Mouse (Mus musculus) natural killer cell, adult 2 months (primary cell): ENCODE data around the gene Atrnl1.

Experiments used
- DNase-seq, 2 experiments: peaks; one replicate each; pipeline ENCODE4 v3.0.0; 2022; ENCODE audit warnings: low spot score in 2 of 2

The Atrnl1 gene

GRCm38 (mm10) chr19:57963874-57964273 is 353.0 kb downstream of the Atrnl1 start:
- no peak for DNase-seq

DNA sequence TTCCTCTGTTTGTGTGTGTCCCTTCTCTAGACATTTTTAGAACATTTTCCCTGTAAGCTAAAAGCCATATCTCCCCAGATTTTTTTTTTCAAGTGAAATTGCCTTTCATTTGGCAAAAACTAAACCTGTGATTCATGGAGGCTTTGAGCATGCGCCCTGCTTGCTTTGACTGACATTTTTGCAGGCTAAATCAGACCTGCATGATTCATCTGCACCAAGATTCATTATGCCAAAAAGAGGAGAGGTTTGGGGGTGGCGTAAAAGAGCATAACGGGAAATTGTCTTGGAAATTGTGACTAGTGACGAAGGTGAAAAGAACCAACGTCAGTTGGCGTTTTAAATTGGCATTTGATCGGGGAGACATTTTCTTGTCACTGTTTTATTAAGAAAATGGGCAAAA is 358.9 kb downstream of the Atrnl1 start:
- no peak for DNase-seq

DNA sequence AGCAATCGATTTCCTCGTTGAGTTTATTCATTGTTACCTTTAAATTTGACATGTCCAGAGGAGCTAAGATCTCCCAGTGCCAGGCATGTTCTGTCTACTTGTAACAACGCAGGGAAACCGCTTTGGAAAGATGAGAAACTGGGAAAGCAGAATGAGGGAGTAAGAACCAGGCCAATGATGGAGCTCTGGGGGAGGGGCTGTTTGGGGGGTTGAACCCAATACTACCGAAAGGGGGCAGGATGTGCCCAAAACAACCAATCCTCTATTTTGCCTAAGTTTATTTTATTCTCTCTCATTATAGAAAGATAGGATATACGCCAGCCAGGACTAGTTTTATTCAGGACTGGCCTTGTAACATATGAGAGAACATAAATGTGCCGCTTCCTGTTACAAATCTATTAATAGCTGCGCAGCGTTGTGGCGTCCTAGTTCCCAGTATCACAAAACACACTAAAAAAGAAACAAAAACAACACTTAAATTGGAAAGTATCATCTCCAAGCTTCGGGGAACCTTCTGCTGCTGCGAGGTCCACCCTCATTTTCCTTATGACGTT is 359.6 kb downstream of the Atrnl1 start:
- DNase-seq = no peak

DNA sequence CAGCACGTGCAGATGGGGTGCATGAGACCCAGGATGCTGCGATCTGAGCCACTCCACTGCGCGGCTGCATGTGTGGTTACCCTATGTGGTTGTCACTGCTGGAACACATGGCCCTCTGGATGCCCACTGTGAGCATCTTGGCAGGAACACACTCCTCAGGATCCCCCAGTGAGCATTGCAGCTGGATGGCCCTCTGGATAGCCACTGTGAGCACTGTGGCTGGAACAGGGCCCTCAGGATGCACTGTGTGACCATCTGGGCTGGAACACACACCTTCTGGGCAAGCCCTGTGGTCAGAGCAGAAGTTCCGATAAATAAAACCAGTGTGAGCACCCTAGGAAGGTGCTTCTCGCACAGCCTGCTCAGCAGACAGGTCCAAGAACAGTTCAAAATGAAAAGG is 364.4 kb downstream of the Atrnl1 start:
- DNase-seq = no peak

- no peak for DNase-seq
These were observed 375.4 kb downstream of the Atrnl1 start for GRCm38 (mm10) chr19:57985918-57986900.

DNA sequence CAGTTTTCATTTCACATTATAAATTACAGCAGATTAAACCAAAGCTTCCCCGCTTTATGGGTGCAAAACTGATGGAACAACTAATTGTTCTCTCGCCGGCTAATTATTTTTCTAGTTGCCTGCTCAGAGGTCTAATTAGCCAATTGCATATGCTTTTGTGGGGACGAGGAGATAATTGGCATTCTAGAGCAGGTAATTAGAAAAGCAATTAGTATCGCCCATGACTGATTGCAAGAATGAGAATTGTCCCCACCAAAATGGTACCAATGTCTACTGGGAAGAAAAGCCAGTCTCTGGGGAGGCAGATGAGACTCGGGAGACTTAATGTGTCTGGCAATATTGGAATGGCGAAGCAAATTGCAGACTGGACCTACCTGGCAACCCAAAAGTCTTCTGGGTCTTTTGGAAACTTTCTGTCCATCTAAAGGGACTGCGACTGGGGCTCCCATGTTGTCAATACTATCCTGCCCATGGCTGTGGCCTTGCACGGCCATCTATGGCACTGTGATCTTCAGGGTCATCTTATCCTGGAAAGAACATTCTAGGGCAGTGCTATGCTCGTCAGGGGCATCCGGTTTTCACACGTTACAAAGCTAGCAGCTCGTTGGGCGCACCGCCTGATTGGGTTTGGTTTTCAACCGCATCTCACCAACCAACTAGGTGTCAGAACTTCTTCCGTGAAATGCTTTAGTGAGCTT is 377.0 kb downstream of the Atrnl1 start:
- DNase-seq = peak; percentile 25 to 47

- DNase-seq = no peak
These were observed 377.8 kb downstream of the Atrnl1 start for GRCm38 (mm10) chr19:57988559-57989093.

GRCm38 (mm10) chr19:57991099-57991760 is 380.4 kb downstream of the Atrnl1 start:
- no peak for DNase-seq

GRCm38 (mm10) chr19:57994174-57994833 is 383.5 kb downstream of the Atrnl1 start:
- peak; percentile 69 to 89 for DNase-seq

- no peak for DNase-seq
These were observed 384.2 kb downstream of the Atrnl1 start for GRCm38 (mm10) chr19:57995015-57995414.

DNA sequence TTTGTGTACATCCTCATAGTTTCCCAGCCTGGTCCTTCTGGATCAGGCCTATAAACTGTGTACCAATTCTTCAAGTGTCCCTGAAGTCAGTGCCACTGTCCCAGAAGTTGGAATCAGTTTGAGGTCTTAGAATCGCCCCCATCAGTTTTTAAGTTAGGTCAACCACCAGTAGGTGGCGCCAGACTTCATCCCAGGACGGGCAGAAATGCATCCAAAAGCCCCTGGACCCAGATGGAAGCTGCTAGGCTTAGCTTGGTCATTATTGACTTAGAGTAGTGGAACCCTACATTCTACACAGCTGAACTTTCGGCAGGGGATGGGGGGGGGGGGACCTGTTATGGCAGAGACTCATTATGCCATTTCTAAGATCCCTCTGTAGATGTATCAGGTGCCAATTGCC is 387.1 kb downstream of the Atrnl1 start:
- peak; percentile 20 for DNase-seq

DNA sequence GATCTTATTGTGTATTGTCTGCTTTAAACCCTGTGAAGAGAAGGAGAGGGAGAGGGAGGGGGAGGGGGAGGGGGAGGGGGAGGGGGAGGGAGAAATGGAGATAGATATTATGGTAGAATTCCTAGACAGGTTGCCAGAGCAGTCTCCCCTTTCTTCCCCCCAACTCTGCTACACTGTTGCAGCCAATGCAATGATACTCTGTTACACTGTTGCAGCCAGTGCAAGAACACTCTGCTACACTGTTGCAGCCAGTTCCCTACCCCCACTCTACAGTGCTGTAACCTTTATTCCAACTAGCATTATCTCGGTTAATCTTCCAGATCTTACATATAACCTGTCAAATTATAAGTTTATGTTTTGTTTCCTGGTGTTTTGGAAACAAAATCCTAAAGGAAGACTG is 400.8 kb downstream of the Atrnl1 start:
- no peak for DNase-seq

DNA sequence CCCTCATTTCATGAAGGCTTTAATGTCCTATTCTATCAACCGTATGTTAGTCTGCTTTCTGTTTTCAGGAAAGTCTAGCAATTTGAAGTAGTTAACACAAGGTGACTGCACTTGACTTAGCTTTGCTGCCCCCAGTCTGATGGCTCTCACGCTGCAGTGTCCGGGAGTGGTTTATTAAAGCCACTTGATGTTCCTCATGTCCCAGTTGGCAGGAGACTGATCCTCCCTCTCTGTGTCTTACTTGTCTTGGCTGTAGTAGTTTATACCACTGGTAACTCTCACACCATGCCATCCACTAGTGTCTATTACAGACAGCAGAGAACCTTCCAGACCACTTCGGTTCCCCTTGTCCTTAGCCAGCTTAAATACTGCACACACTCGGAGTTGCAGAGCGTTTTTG is 404.9 kb downstream of the Atrnl1 start:
- no peak for DNase-seq

GRCm38 (mm10) chr19:58016561-58017453 is 406.0 kb downstream of the Atrnl1 start:
- DNase-seq = no peak

GRCm38 (mm10) chr19:58017468-58017867 is 406.6 kb downstream of the Atrnl1 start:
- DNase-seq = no peak

DNA sequence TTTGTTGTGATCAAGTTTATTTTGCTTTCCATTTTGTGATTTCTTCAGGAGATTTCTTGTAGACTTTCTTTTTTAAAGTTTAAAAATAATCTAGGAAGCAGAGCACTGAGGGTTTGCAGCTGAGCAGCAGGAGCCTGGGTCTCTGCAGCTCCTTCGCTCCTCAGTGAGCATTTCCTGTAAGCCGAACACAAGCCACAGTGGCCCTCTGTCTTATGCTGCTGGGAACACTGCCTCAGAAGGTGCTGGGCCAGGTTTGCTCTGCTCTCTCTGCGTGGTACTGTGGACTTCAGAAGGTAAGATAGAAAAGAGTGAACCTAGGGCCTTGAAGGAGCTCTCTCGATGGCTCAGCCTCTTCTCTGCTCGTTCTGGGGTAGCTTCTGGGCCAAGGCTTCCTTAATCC is 407.9 kb downstream of the Atrnl1 start:
- no peak for DNase-seq

- DNase-seq = no peak
These were observed 410.9 kb downstream of the Atrnl1 start for GRCm38 (mm10) chr19:58021514-58022284.

DNA sequence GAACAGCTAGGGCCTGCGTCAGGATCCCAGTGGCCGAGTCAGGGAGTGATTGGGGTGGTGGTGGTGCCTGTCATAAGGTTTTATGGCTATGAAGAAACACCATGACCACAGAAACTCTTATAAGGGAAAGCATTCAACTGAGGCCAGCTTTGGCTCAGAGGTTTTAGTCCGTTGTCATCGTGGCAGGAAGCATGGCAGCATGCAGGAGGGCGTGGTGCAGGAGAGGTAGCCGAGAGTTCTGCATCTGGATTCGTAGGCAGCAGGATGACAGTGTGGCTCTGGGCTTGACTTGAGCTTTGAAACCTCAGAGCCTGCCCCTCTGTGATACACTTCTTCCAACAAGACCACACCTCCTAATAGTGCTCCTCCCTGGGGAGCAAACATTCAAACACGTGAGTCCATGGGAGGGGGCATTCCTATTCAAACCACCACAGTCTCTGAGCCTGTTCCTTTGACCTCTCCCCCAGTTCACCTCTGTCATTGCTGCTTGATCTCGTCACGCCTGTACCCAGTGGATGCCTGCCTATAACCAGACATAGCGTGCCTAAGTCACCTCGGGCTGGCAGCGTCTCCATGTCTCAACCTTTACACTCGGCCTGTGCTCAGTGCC is 412.5 kb downstream of the Atrnl1 start:
- DNase-seq = no peak

GRCm38 (mm10) chr19:58025053-58025452 is 414.2 kb downstream of the Atrnl1 start:
- DNase-seq = no peak
